Comparison of ENCODE assay signal across 11 mouse cellular contexts in genomic region chr9:43737331-43737730, GRCm38 (mm10). TPM values are rescaled to one million over a fixed set of nuclear protein-coding genes. Genes with fewer than 3 reads are reported as not detected.
DNase-seq lines count a peak whose midpoint lies in the region; ATAC-seq and TF ChIP-seq lines count a peak whose summit lies in the region.
"Had no signal": no experiment of that assay in that cellular context is flagged by ENCODE, and none has a peak within 500 bp of the region (broad histone marks: within the 10 kb centered on the region; RNA-seq: fewer than 3 reads in every experiment).

No protein-coding gene starts in this region.

- peak; percentile 38 to 67 for DNase-seq in lung, adult 18-20 months
- DNase-seq in lung, adult 2 months, result no peak
- no peak for DNase-seq in forebrain, embryonic 14.5 days (ENCODE audit: low spot score)
- DNase-seq in kidney, postnatal 4 days, result peak; percentile 42 to 57
- DNase-seq in gastrocnemius, adult 8-10 months (ENCODE audit: low spot score in 2 of 2), result no peak
- no peak for DNase-seq in retina, embryonic 14.5 days (ENCODE audit: low spot score)
- DNase-seq: cerebellum, adult 9-10 months; thymus, postnatal 14 days had no signal

- H3K9me3 ChIP-seq in forebrain, embryonic 14.5 days (replicated peaks; ENCODE audit: control insufficient read depth, low read length), result no peaks in the 10 kb centered on the region
- no peaks in the 10 kb centered on the region for H3K9me3 ChIP-seq in stomach, embryonic 14.5 days (ENCODE audit: control insufficient read depth, low read depth, low read length)

- H3K36me3 ChIP-seq in forebrain, embryonic 14.5 days (ENCODE audit: control insufficient read depth, insufficient read depth, low read length), result no peaks in the 10 kb centered on the region
- H3K36me3 ChIP-seq in stomach, embryonic 14.5 days (ENCODE audit: control insufficient read depth, insufficient read depth, low read length), result no peaks in the 10 kb centered on the region

- no peak overlapping the region for H3K27ac ChIP-seq in forebrain, embryonic 14.5 days (ENCODE audit: low read depth, low read length)
- H3K27ac ChIP-seq in stomach, embryonic 14.5 days (ENCODE audit: low read length), result no peak overlapping the region

- TF ChIP-seq POLR2A in lung, adult 2 months (IDR thresholded peaks at IDR 0.05; ENCODE audit: borderline replicate concordance, extremely low read depth, low read depth, low read length), result no peak

- no peak overlapping the region for H3K4me2 ChIP-seq in forebrain, embryonic 14.5 days (ENCODE audit: low read length)
- H3K4me2 ChIP-seq in stomach, embryonic 14.5 days (replicated peaks; ENCODE audit: low read depth, low read length), result peak overlapping the region; percentile 22; the same call in 1 of the 2 replicates

- no peak for TF ChIP-seq CTCF in lung, adult 2 months (IDR thresholded peaks at IDR 0.05; ENCODE audit: insufficient read depth, low read length)

- no peak overlapping the region for H3K4me3 ChIP-seq in lung, adult 2 months (replicated peaks; ENCODE audit: extremely low read depth, low read depth, low read length)
- H3K4me3 ChIP-seq in forebrain, embryonic 14.5 days (ENCODE audit: low read depth, low read length), result no peak overlapping the region
- no peak overlapping the region for H3K4me3 ChIP-seq in stomach, embryonic 14.5 days (ENCODE audit: low read depth, low read length)

- ATAC-seq in forebrain, embryonic 14.5 days, result no peak
- no peak for ATAC-seq in stomach, embryonic 14.5 days (ENCODE audit: insufficient number of reproducible peaks, insufficient read depth, low FRiP score, low read depth)
- no peak for ATAC-seq in CD4-positive, CD25-positive, alpha-beta regulatory T cell, adult 4 months
- ATAC-seq: Patski had no signal

- 0 out of 2 replicates have a peak, but pooled peaks cover 3% of the 10 kb centered on the region for H3K27me3 ChIP-seq in forebrain, embryonic 14.5 days (replicated peaks; ENCODE audit: control insufficient read depth, insufficient read depth, low read length)
- no peaks in the 10 kb centered on the region for H3K27me3 ChIP-seq in stomach, embryonic 14.5 days (ENCODE audit: control insufficient read depth, insufficient read depth, low read length)

- H3K4me1 ChIP-seq in lung, adult 2 months (ENCODE audit: control insufficient read depth, insufficient read depth, low read length), result peaks cover 4% of the 10 kb centered on the region
- H3K4me1 ChIP-seq in forebrain, embryonic 14.5 days (ENCODE audit: control insufficient read depth, insufficient read depth, low read length), result peaks cover 11% of the 10 kb centered on the region
- H3K4me1 ChIP-seq in stomach, embryonic 14.5 days (ENCODE audit: control insufficient read depth, insufficient read depth, low read length), result peaks cover 8% of the 10 kb centered on the region; the same call in 1 of the 2 replicates

- H3K9ac ChIP-seq in forebrain, embryonic 14.5 days (ENCODE audit: low read length), result peak overlapping the region; percentile 25; the same call in 1 of the 2 replicates
- no peak overlapping the region for H3K9ac ChIP-seq in stomach, embryonic 14.5 days (replicated peaks; ENCODE audit: low read depth, low read length)

- WGBS in lung, adult 2 months, result 11% methylated on average over 3 of the region's 3 CpGs
- WGBS in forebrain, embryonic 14.5 days, result 16% methylated on average over 3 of the region's 3 CpGs
- 10% methylated on average over 3 of the region's 3 CpGs for WGBS in stomach, embryonic 14.5 days

RNA-seq across cellular contexts. Expression of gene Nectin1, which starts 6.5 kb away (rescaled TPM):
- polyA plus RNA-seq in lung, adult 2 months (2012; rRNA removed), result 26.4 and 28.2 TPM in 2 replicates
- 8.5 and 10.8 TPM in 2 replicates for polyA plus RNA-seq in forebrain, embryonic 14.5 days (2014; fragmentation: Nextera tagmentation; extraction: Ambion mirVana)
- polyA plus RNA-seq in stomach, embryonic 14.5 days (2014; fragmentation: Nextera tagmentation; extraction: Ambion mirVana), result 10.5 and 11.1 TPM in 2 replicates
- total RNA-seq in gastrocnemius, adult 8-10 months (2022), result 1 to 10 TPM; 1.0 to 2.1 (median 1.5) TPM
- under 1 TPM; 0.34 to 0.48 TPM for polyA plus RNA-seq in CD4-positive, CD25-positive, alpha-beta regulatory T cell, adult 4 months (2017; shearing (Covaris generic))

Comparison
In these comparisons a context has a peak if more than half of its experiments do, and no peak if none do; other contexts are left out.
1. DNase-seq: peak in lung, adult 18-20 months (2 of 2) and kidney, postnatal 4 days (2 of 2); none in lung, adult 2 months (single experiment), forebrain, embryonic 14.5 days (single experiment), gastrocnemius, adult 8-10 months (0 of 2) and retina, embryonic 14.5 days (single experiment).